Mouse (Mus musculus): ENCODE results near the gene Stard8. TPM values are rescaled to one million over a fixed set of nuclear protein-coding genes. Genes with fewer than 3 reads are reported as not detected.

The Stard8 gene
- polyA plus RNA-seq, 1 experiment from 2014 or later = 6.9 TPM

DNA sequence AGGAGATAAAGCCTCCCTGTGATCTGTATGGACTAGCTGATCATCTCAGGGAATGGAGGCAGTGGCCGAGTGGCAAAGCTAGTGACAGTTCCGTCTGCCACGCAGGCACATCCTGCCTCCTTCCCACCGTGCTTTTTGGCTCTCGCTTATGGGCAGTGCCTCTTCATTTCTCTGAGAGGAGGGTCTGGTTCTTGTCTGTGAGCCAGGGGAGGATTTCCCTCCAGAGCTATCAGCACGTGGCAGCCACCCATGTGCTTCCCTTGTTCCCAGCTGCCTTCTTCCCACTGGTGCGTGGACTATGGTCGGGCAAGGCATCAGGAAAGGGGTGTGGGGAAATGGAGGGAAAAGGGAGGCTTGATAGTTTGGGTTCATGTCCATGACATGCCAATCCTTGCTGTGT, 13.9 kb downstream of the Stard8 start:
- H3K27me3 ChIP-seq = peaks cover 59% of the 10 kb centered on the region
- no peak overlapping the region for H3K27ac ChIP-seq
- H3K9me3 ChIP-seq = no peaks in the 10 kb centered on the region
- ATAC-seq (ENCODE audit: low FRiP score) = no peak
- H3K36me3 ChIP-seq (replicated peaks) = no peaks in the 10 kb centered on the region
- no peak overlapping the region for H3K9ac ChIP-seq
- H3K4me1 ChIP-seq = 0 out of 2 replicates have a peak, but pooled peaks cover 3% of the 10 kb centered on the region
- WGBS = 79% methylated on average over 8 of the region's 8 CpGs
- H3K4me3 ChIP-seq (replicated peaks) = no peak overlapping the region
- no peak overlapping the region for H3K4me2 ChIP-seq

DNA sequence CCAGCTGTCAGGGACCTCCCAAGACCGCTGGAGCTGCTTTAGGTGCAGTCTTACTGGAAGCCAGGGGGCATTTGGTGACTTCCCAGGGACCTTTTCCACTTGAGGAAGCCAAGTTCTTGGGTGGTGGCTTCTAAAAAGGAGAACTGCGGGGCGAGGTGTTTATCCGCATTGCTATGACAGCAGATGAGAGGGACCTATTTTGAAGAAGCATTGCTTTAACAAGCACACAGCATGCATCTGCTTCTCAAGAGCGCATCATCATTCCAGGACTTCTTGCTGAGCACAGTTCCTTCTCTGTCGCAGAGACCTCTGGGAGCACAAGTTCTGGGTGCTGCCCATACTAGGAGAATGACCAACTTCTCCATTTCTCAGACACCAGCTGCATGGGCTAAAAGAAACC, 14.8 kb downstream of the Stard8 start:
- no peak overlapping the region for H3K9ac ChIP-seq
- H3K36me3 ChIP-seq (replicated peaks) = no peaks in the 10 kb centered on the region
- no peak for ATAC-seq (ENCODE audit: low FRiP score)
- no peak overlapping the region for H3K4me2 ChIP-seq
- H3K27me3 ChIP-seq = peaks cover 59% of the 10 kb centered on the region
- H3K27ac ChIP-seq = no peak overlapping the region
- H3K4me1 ChIP-seq = 0 out of 2 replicates have a peak, but pooled peaks cover 3% of the 10 kb centered on the region
- H3K9me3 ChIP-seq = no peaks in the 10 kb centered on the region
- H3K4me3 ChIP-seq (replicated peaks) = no peak overlapping the region
- WGBS = 80% methylated on average over 6 of the region's 6 CpGs

DNA sequence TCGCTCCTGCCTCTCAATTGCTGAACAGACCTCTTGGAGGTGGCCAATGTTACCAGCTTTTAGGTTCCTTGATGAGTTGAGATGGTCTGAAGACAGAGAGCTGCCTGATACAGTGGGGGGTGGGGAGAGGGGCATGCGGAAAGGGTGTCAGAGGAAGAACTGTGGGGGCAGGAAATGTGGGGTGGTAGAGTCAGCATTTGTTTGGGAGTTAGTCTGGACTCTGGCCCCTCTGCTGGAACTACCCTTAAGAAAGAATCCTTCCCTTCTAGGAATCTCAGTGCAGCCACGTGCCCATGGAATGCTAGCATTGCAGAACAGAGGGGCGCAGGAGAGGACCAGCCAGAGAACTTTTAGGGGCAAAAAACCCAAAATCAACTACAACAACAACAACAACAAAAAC, 16.3 kb downstream of the Stard8 start:
- H3K9ac ChIP-seq = no peak overlapping the region
- 0 out of 2 replicates have a peak, but pooled peaks cover 3% of the 10 kb centered on the region for H3K4me1 ChIP-seq
- H3K4me3 ChIP-seq (replicated peaks) = no peak overlapping the region
- peaks cover 70% of the 10 kb centered on the region for H3K27me3 ChIP-seq
- no peak for ATAC-seq (ENCODE audit: low FRiP score)
- H3K4me2 ChIP-seq = no peak overlapping the region
- H3K27ac ChIP-seq = no peak overlapping the region
- no peaks in the 10 kb centered on the region for H3K36me3 ChIP-seq (replicated peaks)
- WGBS = 87% methylated on average over 4 of the region's 4 CpGs
- H3K9me3 ChIP-seq = no peaks in the 10 kb centered on the region

GRCm38 (mm10) chrX:99020215-99020614, 17.2 kb downstream of the Stard8 start:
- Histone ChIP-seq H3K4me3 (replicated peaks) (no peak overlapping the region), H3K27me3 (peaks cover 67% of the 10 kb centered on the region), H3K9me3 (no peaks in the 10 kb centered on the region), H3K4me1 (0 out of 2 replicates have a peak, but pooled peaks cover 3% of the 10 kb centered on the region), H3K27ac (no peak overlapping the region), H3K9ac (no peak overlapping the region), H3K4me2 (no peak overlapping the region), H3K36me3 (replicated peaks) (no peaks in the 10 kb centered on the region)
- WGBS = 34% methylated on average over 4 of the region's 4 CpGs
- ATAC-seq (ENCODE audit: low FRiP score) = peak; percentile 65; the same call in 1 of the 2 replicates

GRCm38 (mm10) chrX:99021593-99021992, 18.5 kb downstream of the Stard8 start:
- no peak overlapping the region for H3K27ac ChIP-seq
- H3K9ac ChIP-seq = no peak overlapping the region
- H3K9me3 ChIP-seq = no peaks in the 10 kb centered on the region
- 0 out of 2 replicates have a peak, but pooled peaks cover 3% of the 10 kb centered on the region for H3K4me1 ChIP-seq
- 70% methylated on average over 2 of the region's 2 CpGs for WGBS
- H3K27me3 ChIP-seq = peaks cover 72% of the 10 kb centered on the region
- H3K4me3 ChIP-seq (replicated peaks) = no peak overlapping the region
- H3K4me2 ChIP-seq = no peak overlapping the region
- no peak for ATAC-seq (ENCODE audit: low FRiP score)
- no peaks in the 10 kb centered on the region for H3K36me3 ChIP-seq (replicated peaks)

GRCm38 (mm10) chrX:99023951-99024350, 20.9 kb downstream of the Stard8 start:
- Histone ChIP-seq H3K4me1 (peaks cover 6% of the 10 kb centered on the region; the same call in 1 of the 2 replicates), H3K9ac (no peak overlapping the region), H3K9me3 (no peaks in the 10 kb centered on the region), H3K27me3 (peaks cover 66% of the 10 kb centered on the region), H3K4me2 (no peak overlapping the region), H3K27ac (no peak overlapping the region), H3K36me3 (replicated peaks) (no peaks in the 10 kb centered on the region), H3K4me3 (replicated peaks) (no peak overlapping the region)
- ATAC-seq (ENCODE audit: low FRiP score) = no peak
- 75% methylated on average over 1 of the region's 1 CpGs for WGBS

- Histone ChIP-seq H3K4me2 (no peak overlapping the region), H3K27me3 (peaks cover 36% of the 10 kb centered on the region)
Observed at GRCm38 (mm10) chrX:99035407-99035806, 32.4 kb downstream of the Stard8 start.

GRCm38 (mm10) chrX:99042451-99042951, 39.5 kb downstream of the Stard8 start:
- Histone ChIP-seq H3K36me3 (replicated peaks) (no peaks in the 10 kb centered on the region), H3K4me2 (peak overlapping the region; percentile 75), H3K4me1 (no peaks in the 10 kb centered on the region), H3K4me3 (replicated peaks) (peak overlapping the region; percentile 43), H3K27ac (no peak overlapping the region), H3K9me3 (no peaks in the 10 kb centered on the region), H3K27me3 (peaks cover 67% of the 10 kb centered on the region), H3K9ac (peak overlapping the region; percentile 42)
- WGBS = 30% methylated on average over 26 of the region's 31 CpGs
- ATAC-seq (ENCODE audit: low FRiP score) = peak; percentile 89

More at GRCm38 (mm10) chrX:99035407-99035806, 32.4 kb downstream of the Stard8 start:
- no peak overlapping the region for H3K4me3 ChIP-seq (replicated peaks)
- H3K9ac ChIP-seq = no peak overlapping the region
- no peaks in the 10 kb centered on the region for H3K9me3 ChIP-seq
- no peak for ATAC-seq (ENCODE audit: low FRiP score)
- WGBS = 64% methylated on average over 3 of the region's 3 CpGs
- H3K4me1 ChIP-seq = no peaks in the 10 kb centered on the region
- H3K36me3 ChIP-seq (replicated peaks) = no peaks in the 10 kb centered on the region
- no peak overlapping the region for H3K27ac ChIP-seq

DNA sequence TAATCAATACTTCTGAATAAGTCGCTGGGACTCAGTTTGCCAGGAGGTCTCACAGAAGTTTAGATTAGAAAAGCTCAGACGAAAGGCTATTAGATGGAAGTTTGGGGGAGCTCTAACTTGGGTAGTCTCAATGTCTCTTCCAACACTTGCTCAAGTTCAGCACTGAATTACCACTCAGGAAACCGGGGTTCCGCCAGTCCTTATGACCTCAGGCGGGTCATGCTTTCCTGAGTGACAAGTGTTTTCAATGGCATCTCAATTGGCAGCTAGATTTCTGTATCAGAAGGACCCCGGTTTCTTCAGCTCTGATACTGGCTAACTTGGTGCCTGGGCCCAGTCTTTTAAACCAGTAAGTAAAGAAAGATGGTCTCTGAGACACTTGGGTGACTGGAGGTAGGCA, 40.2 kb downstream of the Stard8 start:
- ATAC-seq (ENCODE audit: low FRiP score) = no peak
- Histone ChIP-seq H3K9me3 (no peaks in the 10 kb centered on the region), H3K4me1 (no peaks in the 10 kb centered on the region), H3K9ac (0 out of 2 replicates have a peak overlapping the region, but pooled peaks have one; percentile 42), H3K4me2 (peak overlapping the region; percentile 75), H3K27me3 (peaks cover 66% of the 10 kb centered on the region), H3K36me3 (replicated peaks) (no peaks in the 10 kb centered on the region), H3K4me3 (replicated peaks) (peak overlapping the region; percentile 43), H3K27ac (no peak overlapping the region)
- WGBS = 38% methylated on average over 6 of the region's 6 CpGs

- H3K9ac ChIP-seq = no peak overlapping the region
- peaks cover 62% of the 10 kb centered on the region for H3K27me3 ChIP-seq
- no peak overlapping the region for H3K4me3 ChIP-seq (replicated peaks)
- no peak overlapping the region for H3K27ac ChIP-seq
- no peaks in the 10 kb centered on the region for H3K36me3 ChIP-seq (replicated peaks)
- WGBS = 78% methylated on average over 5 of the region's 5 CpGs
- H3K4me2 ChIP-seq = no peak overlapping the region
- no peak for ATAC-seq (ENCODE audit: low FRiP score)
- no peaks in the 10 kb centered on the region for H3K9me3 ChIP-seq
- H3K4me1 ChIP-seq = no peaks in the 10 kb centered on the region
Observed at GRCm38 (mm10) chrX:99043739-99044138, 40.7 kb downstream of the Stard8 start.

DNA sequence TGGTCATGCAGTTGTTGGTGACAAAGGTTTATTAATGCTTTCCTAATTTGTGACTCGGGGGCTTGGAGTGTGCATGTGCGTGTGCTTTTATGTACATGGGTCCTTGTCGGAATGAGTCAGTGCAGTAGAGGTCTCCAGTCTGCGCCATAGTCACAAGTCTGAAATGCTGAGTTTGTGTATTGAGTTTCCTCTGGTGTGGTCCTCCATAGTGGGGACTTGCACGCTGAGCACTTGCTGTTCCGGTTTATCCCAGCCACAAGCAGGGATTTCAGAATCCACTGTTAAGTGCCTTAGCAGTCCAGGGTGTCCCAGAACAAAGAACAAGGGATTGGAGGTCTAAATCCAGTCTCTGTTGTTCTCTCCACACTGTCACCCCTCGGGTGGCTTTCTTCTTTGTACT, 42.3 kb downstream of the Stard8 start:
- Histone ChIP-seq H3K4me2 (no peak overlapping the region), H3K27me3 (peaks cover 67% of the 10 kb centered on the region), H3K4me1 (no peaks in the 10 kb centered on the region), H3K27ac (no peak overlapping the region), H3K9me3 (no peaks in the 10 kb centered on the region), H3K9ac (no peak overlapping the region), H3K36me3 (replicated peaks) (no peaks in the 10 kb centered on the region), H3K4me3 (replicated peaks) (no peak overlapping the region)
- 43% methylated on average over 7 of the region's 7 CpGs for WGBS
- no peak for ATAC-seq (ENCODE audit: low FRiP score)

DNA sequence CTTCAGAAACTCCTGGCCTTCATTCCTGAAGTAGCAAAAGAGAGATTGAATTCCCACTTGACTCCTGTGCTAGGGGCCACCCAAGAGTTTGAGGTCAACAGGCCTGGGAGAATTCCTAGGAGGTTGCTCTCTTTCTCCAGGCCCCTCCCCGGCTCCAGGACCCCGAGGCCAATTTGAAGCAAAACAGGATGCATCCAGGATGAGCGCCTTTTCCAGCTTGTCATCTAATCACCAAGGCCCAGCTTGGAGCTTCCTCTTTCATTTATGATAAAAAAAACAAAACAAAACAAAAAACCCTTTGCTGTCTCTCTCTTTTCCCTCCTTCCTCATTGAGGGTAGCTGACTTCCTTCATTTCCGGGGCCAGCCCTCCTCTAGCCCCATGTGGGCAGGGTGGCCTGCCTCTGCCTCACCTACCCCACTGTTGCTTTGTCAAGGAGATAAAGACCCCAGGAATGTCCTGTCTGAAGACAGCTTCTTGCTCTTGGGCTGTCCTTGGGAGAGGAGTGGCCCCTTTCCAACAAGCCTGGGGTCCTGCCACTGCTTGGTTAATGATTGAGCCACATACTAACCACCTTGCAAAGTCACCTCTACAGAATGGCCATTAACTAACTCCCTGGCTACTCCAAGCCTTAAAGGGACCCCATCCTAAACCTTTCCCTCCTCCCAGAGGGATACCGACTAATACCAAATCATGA, 43.5 kb downstream of the Stard8 start:
- Histone ChIP-seq H3K4me1 (no peaks in the 10 kb centered on the region), H3K9ac (no peak overlapping the region), H3K4me2 (no peak overlapping the region), H3K4me3 (replicated peaks) (no peak overlapping the region), H3K9me3 (no peaks in the 10 kb centered on the region), H3K36me3 (replicated peaks) (no peaks in the 10 kb centered on the region), H3K27ac (no peak overlapping the region), H3K27me3 (peaks cover 70% of the 10 kb centered on the region)
- 59% methylated on average over 5 of the region's 5 CpGs for WGBS
- ATAC-seq (ENCODE audit: low FRiP score) = no peak

GRCm38 (mm10) chrX:99048111-99048510, 45.1 kb downstream of the Stard8 start:
- Histone ChIP-seq H3K4me1 (no peaks in the 10 kb centered on the region), H3K4me3 (replicated peaks) (no peak overlapping the region), H3K36me3 (replicated peaks) (no peaks in the 10 kb centered on the region), H3K9me3 (no peaks in the 10 kb centered on the region), H3K9ac (no peak overlapping the region), H3K27ac (no peak overlapping the region), H3K27me3 (peaks cover 64% of the 10 kb centered on the region), H3K4me2 (no peak overlapping the region)
- WGBS = 40% methylated on average over 4 of the region's 4 CpGs
- ATAC-seq (ENCODE audit: low FRiP score) = no peak
